Mouse (Mus musculus): ENCODE results near the gene Tsc22d3. TPM values are rescaled to one million over a fixed set of nuclear protein-coding genes. Genes with fewer than 3 reads are reported as not detected.

Gene Tsc22d3
- 52.9 and 57.5 TPM in 2 replicates for polyA plus RNA-seq (2012; rRNA removed)
- polyA plus RNA-seq (2014; fragmentation: Nextera tagmentation; extraction: Ambion mirVana): 96.0 and 104 TPM in 2 replicates

DNA sequence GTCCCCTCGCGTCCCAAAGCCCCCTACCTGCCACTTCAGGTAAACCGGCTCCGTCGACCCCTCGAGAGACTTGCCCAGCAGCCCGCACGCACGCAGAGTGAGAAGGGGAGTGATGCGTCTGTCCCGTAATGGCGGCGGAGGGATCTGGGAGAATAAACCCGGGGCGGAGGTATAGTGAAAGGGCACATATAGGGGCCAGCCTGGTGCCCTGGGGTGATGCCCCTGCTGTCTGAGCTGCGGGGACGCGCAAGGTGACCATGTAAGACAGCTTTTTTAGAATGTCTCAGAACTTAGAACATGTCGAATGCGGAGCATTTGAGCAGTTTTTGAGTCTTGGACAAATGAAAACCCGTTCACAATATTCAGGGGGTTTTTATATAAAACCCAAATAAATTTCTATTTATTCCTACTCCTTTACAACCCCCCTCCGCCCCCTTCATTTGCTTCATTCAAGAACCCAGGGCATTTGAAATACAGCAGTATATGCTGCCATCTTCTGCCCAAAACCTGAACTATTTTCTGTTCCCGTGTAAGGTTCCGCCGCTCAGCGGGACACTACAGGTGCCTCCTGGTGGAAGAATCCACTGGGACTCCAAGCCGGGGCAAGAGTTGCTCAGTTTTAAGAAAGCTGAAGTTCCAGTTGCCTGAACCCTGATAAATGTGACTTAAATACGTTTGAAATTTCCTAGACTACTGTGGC lies at the start of gene Tsc22d3:
Gene Tsc22d3, minus strand, starts transcription at position 250 of the 700 bp plus-strand sequence.
- 0 out of 2 replicates have a peak within 1 kb of the TSS, but pooled peaks have one; percentile 34 for H3K9ac ChIP-seq (ENCODE audit: low read depth, low read length, severe bottlenecking)

DNA sequence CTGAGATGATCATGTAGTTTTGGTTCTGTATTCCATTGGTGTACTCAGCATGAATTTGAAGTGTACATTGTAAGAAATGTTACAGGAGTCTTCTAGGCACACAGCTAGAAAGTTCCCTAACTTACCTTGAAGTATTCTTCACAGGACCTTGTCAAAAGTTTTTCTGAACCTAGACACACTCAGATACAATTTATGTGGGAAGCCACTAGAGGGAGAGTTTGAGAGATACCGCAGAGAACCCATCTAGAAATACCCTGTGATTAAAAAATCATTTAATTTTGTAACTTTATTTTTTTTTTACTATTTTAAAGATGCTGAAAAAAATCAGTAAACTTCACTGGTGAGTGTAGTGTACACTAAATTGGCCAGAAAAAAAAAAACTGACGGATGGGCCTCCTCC lies 39.1 kb upstream of the Tsc22d3 start:
- DNase-seq (ENCODE audit: low spot score): no peak
- 64% methylated on average over 2 of the region's 2 CpGs for WGBS
- no peak overlapping the region for H3K4me3 ChIP-seq (replicated peaks; ENCODE audit: low read length)
- H3K27ac ChIP-seq (replicated peaks; ENCODE audit: low read depth, low read length): no peak overlapping the region
- H3K9ac ChIP-seq (ENCODE audit: low read depth, low read length, severe bottlenecking): no peak overlapping the region
- H3K9me3 ChIP-seq (ENCODE audit: control insufficient read depth, low read length): no peaks in the 10 kb centered on the region
- TF ChIP-seq POLR2A (IDR thresholded peaks at IDR 0.05; ENCODE audit: borderline replicate concordance, extremely low read depth, insufficient read depth, insufficient read length): no peak
- H3K4me1 ChIP-seq (ENCODE audit: control insufficient read depth, insufficient read depth, low read length): no peaks in the 10 kb centered on the region
- no peaks in the 10 kb centered on the region for H3K36me3 ChIP-seq (ENCODE audit: control insufficient read depth, insufficient read depth, low read length)
- no peak for ATAC-seq (ENCODE audit: low FRiP score, low read depth)
- no peak overlapping the region for H3K4me2 ChIP-seq (replicated peaks; ENCODE audit: low read depth, low read length, severe bottlenecking)
- H3K27me3 ChIP-seq (ENCODE audit: control insufficient read depth, insufficient read depth, low read length): no peaks in the 10 kb centered on the region

More for the DNA sequence above, at the start of gene Tsc22d3:
- Histone ChIP-seq H3K27ac (replicated peaks; ENCODE audit: low read depth, low read length) (no peak within 1 kb of the TSS), H3K9me3 (ENCODE audit: control insufficient read depth, low read length) (no peaks in the 10 kb centered on the region), H3K4me2 (replicated peaks; ENCODE audit: low read depth, low read length, severe bottlenecking) (peak within 1 kb of the TSS; percentile 70), H3K4me1 (ENCODE audit: control insufficient read depth, insufficient read depth, low read length) (no peaks in the 10 kb centered on the region), H3K4me3 (replicated peaks; ENCODE audit: low read length) (peak within 1 kb of the TSS; percentile 48), H3K36me3 (ENCODE audit: control insufficient read depth, insufficient read depth, low read length) (no peaks in the 10 kb centered on the region), H3K27me3 (ENCODE audit: control insufficient read depth, insufficient read depth, low read length) (peaks cover 32% of the 10 kb centered on the region)
- ATAC-seq (ENCODE audit: low FRiP score, low read depth): peak; percentile 62; the same call in 1 of the 2 replicates
- 25% methylated on average over 28 of the region's 28 CpGs for WGBS
- TF ChIP-seq POLR2A (IDR thresholded peaks at IDR 0.05; ENCODE audit: borderline replicate concordance, extremely low read depth, insufficient read depth, insufficient read length): no peak
- peak; percentile 15 for DNase-seq (ENCODE audit: low spot score)

DNA sequence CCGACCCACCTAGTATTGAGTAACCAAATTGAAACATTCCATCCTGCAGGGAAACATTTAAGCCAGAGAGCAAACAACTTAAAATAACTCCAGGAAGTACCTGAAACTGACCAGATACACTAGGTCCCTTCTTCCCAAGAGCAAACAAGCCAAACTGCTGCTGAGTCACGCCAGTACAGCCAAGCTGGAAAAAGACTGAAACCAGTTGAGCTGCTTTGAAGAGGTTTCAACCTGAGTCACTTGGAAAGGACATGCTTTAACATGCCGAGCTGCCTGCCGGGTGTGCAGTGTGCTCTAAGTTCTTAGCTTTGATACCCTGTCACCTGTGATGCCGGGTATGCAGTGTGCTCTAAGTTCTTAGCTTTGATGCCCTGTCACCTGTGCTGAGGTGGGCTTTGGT lies 37.6 kb upstream of the Tsc22d3 start:
- Histone ChIP-seq H3K27ac (replicated peaks; ENCODE audit: low read depth, low read length) (no peak overlapping the region), H3K4me3 (replicated peaks; ENCODE audit: low read length) (no peak overlapping the region), H3K9ac (ENCODE audit: low read depth, low read length, severe bottlenecking) (no peak overlapping the region), H3K27me3 (ENCODE audit: control insufficient read depth, insufficient read depth, low read length) (no peaks in the 10 kb centered on the region), H3K36me3 (ENCODE audit: control insufficient read depth, insufficient read depth, low read length) (no peaks in the 10 kb centered on the region), H3K4me2 (replicated peaks; ENCODE audit: low read depth, low read length, severe bottlenecking) (no peak overlapping the region), H3K9me3 (ENCODE audit: control insufficient read depth, low read length) (no peaks in the 10 kb centered on the region), H3K4me1 (ENCODE audit: control insufficient read depth, insufficient read depth, low read length) (no peaks in the 10 kb centered on the region)
- no peak for TF ChIP-seq POLR2A (IDR thresholded peaks at IDR 0.05; ENCODE audit: borderline replicate concordance, extremely low read depth, insufficient read depth, insufficient read length)
- no peak for ATAC-seq (ENCODE audit: low FRiP score, low read depth)
- peak; percentile 5 for DNase-seq (ENCODE audit: low spot score)
- 61% methylated on average over 5 of the region's 5 CpGs for whole genome bisulfite sequencing

DNA sequence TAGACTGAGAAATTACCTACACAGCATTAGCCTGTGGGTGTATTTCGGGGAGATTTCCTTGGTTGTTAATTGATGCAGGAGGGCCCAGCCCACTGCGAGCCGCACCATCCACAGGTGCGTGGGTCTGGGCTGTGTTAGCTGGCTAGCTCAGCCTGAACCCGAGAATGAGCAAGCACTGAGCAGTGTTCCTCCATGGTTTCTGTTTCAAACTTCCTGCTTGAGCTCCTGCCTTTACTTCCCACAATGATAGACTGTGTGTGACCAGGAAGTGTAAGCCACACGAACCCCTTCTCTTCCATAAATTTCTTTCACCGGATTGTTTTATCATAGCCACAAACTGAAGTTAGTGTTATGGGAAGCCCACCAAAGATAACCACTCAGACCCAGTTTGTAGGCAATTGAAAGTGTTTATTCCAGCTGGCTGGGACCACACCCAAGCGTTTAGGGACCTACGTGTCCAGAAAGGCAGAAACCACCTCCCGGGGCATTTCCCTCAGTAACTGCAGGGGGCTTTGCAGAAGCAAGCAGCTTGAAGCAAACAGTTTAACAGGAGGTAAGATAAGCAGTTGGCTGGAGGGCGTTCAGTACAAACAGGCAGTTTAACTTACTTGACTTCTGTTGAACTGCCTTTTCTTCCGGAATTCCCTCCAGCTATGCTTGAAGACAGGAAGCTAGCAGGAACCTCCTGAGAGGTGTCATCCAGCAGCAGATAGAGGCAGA lies 24.6 kb upstream of the Tsc22d3 start:
- Histone ChIP-seq H3K27ac (replicated peaks; ENCODE audit: low read depth, low read length) (no peak overlapping the region), H3K4me3 (replicated peaks; ENCODE audit: low read length) (no peak overlapping the region), H3K4me1 (ENCODE audit: control insufficient read depth, insufficient read depth, low read length) (no peaks in the 10 kb centered on the region), H3K27me3 (ENCODE audit: control insufficient read depth, insufficient read depth, low read length) (no peaks in the 10 kb centered on the region), H3K4me2 (replicated peaks; ENCODE audit: low read depth, low read length, severe bottlenecking) (no peak overlapping the region), H3K36me3 (ENCODE audit: control insufficient read depth, insufficient read depth, low read length) (no peaks in the 10 kb centered on the region), H3K9ac (ENCODE audit: low read depth, low read length, severe bottlenecking) (no peak overlapping the region), H3K9me3 (ENCODE audit: control insufficient read depth, low read length) (no peaks in the 10 kb centered on the region)
- no peak for ATAC-seq (ENCODE audit: low FRiP score, low read depth)
- DNase-seq (ENCODE audit: low spot score): no peak
- 54% methylated on average over 12 of the region's 12 CpGs for WGBS
- TF ChIP-seq POLR2A (IDR thresholded peaks at IDR 0.05; ENCODE audit: borderline replicate concordance, extremely low read depth, insufficient read depth, insufficient read length): no peak

DNA sequence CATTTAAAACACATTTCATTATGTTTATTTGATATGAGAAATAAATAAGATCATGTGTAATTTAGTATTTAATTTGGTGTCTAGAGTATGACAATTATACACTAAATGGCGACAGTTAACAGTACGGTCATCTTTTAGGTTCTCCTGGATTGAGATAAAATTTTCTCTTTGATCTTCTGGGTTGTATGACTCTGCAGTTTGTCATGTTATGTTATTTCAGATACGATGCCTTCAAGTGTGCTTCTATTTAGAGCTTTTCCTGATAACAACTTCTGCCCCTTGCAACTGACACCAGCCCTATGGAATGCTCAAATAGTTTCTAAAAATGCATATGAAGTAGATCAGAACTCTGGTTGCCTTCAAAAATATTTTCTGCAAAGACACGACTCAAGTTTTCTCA lies 9.5 kb upstream of the Tsc22d3 start:
- no peak overlapping the region for H3K27ac ChIP-seq (replicated peaks; ENCODE audit: low read depth, low read length)
- ATAC-seq (ENCODE audit: low FRiP score, low read depth) (no peak), DNase-seq (ENCODE audit: low spot score) (no peak)
- H3K4me2 ChIP-seq (replicated peaks; ENCODE audit: low read depth, low read length, severe bottlenecking): no peak overlapping the region
- no peak for TF ChIP-seq POLR2A (IDR thresholded peaks at IDR 0.05; ENCODE audit: borderline replicate concordance, extremely low read depth, insufficient read depth, insufficient read length)
- 82% methylated on average over 4 of the region's 4 CpGs for WGBS
- no peaks in the 10 kb centered on the region for H3K36me3 ChIP-seq (ENCODE audit: control insufficient read depth, insufficient read depth, low read length)
- no peaks in the 10 kb centered on the region for H3K4me1 ChIP-seq (ENCODE audit: control insufficient read depth, insufficient read depth, low read length)
- H3K4me3 ChIP-seq (replicated peaks; ENCODE audit: low read length): no peak overlapping the region
- H3K27me3 ChIP-seq (ENCODE audit: control insufficient read depth, insufficient read depth, low read length): no peaks in the 10 kb centered on the region
- H3K9me3 ChIP-seq (ENCODE audit: control insufficient read depth, low read length): no peaks in the 10 kb centered on the region
- no peak overlapping the region for H3K9ac ChIP-seq (ENCODE audit: low read depth, low read length, severe bottlenecking)

Measured in limb, embryonic 14.5 days (tissue).